Mouse (Mus musculus): Measurements from ENCODE around the gene Txlng.

Gene Txlng

GRCm38 (mm10) chrX:162829203-162829708, at the start of gene Txlng:
Gene Txlng, minus strand, starts transcription at chrX:162829454.
- peak within 1 kb of the TSS; percentile 89 for H3K4me3 ChIP-seq (replicated peaks; ENCODE audit: low read length)
- TF ChIP-seq CTCF (conservative IDR thresholded peaks at IDR 0.05; ENCODE audit: low read length): no peak
- TF ChIP-seq NANOG (IDR thresholded peaks at IDR 0.05; ENCODE audit: borderline replicate concordance, low read length): no peak
- TF ChIP-seq POU5F1 (IDR thresholded peaks at IDR 0.05; ENCODE audit: borderline replicate concordance, low read length): no peak
- H3K9me3 ChIP-seq (ENCODE audit: low read length): no peaks in the 10 kb centered on the region
- peaks cover 49% of the 10 kb centered on the region for H3K4me1 ChIP-seq (replicated peaks; ENCODE audit: low read depth, low read length)
- H3K27me3 ChIP-seq (ENCODE audit: insufficient read depth, low read length): no peaks in the 10 kb centered on the region
- peaks cover 32% of the 10 kb centered on the region for H3K36me3 ChIP-seq (ENCODE audit: insufficient read depth, low read length)

DNA sequence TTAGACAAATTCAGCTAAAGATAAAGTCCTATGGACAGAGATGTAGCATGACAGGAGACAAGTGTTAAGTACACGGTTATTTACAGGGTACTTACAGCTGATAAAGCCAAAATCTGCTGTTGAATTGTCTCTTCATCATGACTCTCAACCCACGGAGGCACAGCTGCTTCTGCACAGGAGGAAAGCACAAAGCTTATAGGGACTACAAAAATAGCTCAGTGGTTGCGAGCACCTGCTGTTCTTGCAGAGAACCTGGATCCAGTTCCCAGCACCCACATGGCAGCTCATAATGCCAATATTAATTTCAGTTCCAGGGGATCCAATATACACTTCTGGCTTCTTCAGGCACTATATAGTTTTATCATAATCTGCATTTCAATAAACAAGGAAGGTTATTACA, 49.0 kb upstream of the Txlng start:
- Histone ChIP-seq H3K4me3 (replicated peaks; ENCODE audit: low read length) (no peak overlapping the region), H3K4me1 (replicated peaks; ENCODE audit: low read depth, low read length) (no peaks in the 10 kb centered on the region), H3K9me3 (ENCODE audit: low read length) (no peaks in the 10 kb centered on the region), H3K36me3 (ENCODE audit: insufficient read depth, low read length) (peaks cover 40% of the 10 kb centered on the region), H3K27me3 (ENCODE audit: insufficient read depth, low read length) (no peaks in the 10 kb centered on the region)
- TF ChIP-seq CTCF (conservative IDR thresholded peaks at IDR 0.05; ENCODE audit: low read length): no peak
- no peak for TF ChIP-seq POU5F1 (IDR thresholded peaks at IDR 0.05; ENCODE audit: borderline replicate concordance, low read length)
- no peak for TF ChIP-seq NANOG (IDR thresholded peaks at IDR 0.05; ENCODE audit: borderline replicate concordance, low read length)

GRCm38 (mm10) chrX:162873761-162874160, 44.5 kb upstream of the Txlng start:
- peaks cover 51% of the 10 kb centered on the region for H3K36me3 ChIP-seq (ENCODE audit: insufficient read depth, low read length)
- no peaks in the 10 kb centered on the region for H3K4me1 ChIP-seq (replicated peaks; ENCODE audit: low read depth, low read length)

GRCm38 (mm10) chrX:162871734-162872517, 42.7 kb upstream of the Txlng start:
- H3K4me3 ChIP-seq (replicated peaks; ENCODE audit: low read length): no peak overlapping the region
- no peaks in the 10 kb centered on the region for H3K27me3 ChIP-seq (ENCODE audit: insufficient read depth, low read length)
- no peaks in the 10 kb centered on the region for H3K4me1 ChIP-seq (replicated peaks; ENCODE audit: low read depth, low read length)
- H3K9me3 ChIP-seq (ENCODE audit: low read length): no peaks in the 10 kb centered on the region
- peaks cover 44% of the 10 kb centered on the region for H3K36me3 ChIP-seq (ENCODE audit: insufficient read depth, low read length)
- TF ChIP-seq NANOG (IDR thresholded peaks at IDR 0.05; ENCODE audit: borderline replicate concordance, low read length) (no peak), POU5F1 (IDR thresholded peaks at IDR 0.05; ENCODE audit: borderline replicate concordance, low read length) (no peak), CTCF (conservative IDR thresholded peaks at IDR 0.05; ENCODE audit: low read length) (peak; percentile 87)

More at GRCm38 (mm10) chrX:162873761-162874160, 44.5 kb upstream of the Txlng start:
- no peaks in the 10 kb centered on the region for H3K9me3 ChIP-seq (ENCODE audit: low read length)
- TF ChIP-seq CTCF (conservative IDR thresholded peaks at IDR 0.05; ENCODE audit: low read length) (no peak), POU5F1 (IDR thresholded peaks at IDR 0.05; ENCODE audit: borderline replicate concordance, low read length) (no peak), NANOG (IDR thresholded peaks at IDR 0.05; ENCODE audit: borderline replicate concordance, low read length) (no peak)
- H3K27me3 ChIP-seq (ENCODE audit: insufficient read depth, low read length): no peaks in the 10 kb centered on the region
- no peak overlapping the region for H3K4me3 ChIP-seq (replicated peaks; ENCODE audit: low read length)

- TF ChIP-seq NANOG (IDR thresholded peaks at IDR 0.05; ENCODE audit: borderline replicate concordance, low read length) (no peak), POU5F1 (IDR thresholded peaks at IDR 0.05; ENCODE audit: borderline replicate concordance, low read length) (no peak), CTCF (conservative IDR thresholded peaks at IDR 0.05; ENCODE audit: low read length) (no peak)
- Histone ChIP-seq H3K36me3 (ENCODE audit: insufficient read depth, low read length) (peaks cover 52% of the 10 kb centered on the region), H3K27me3 (ENCODE audit: insufficient read depth, low read length) (no peaks in the 10 kb centered on the region), H3K4me1 (replicated peaks; ENCODE audit: low read depth, low read length) (no peaks in the 10 kb centered on the region), H3K9me3 (ENCODE audit: low read length) (no peaks in the 10 kb centered on the region), H3K4me3 (replicated peaks; ENCODE audit: low read length) (no peak overlapping the region)
Observed at GRCm38 (mm10) chrX:162868294-162868965, 39.2 kb upstream of the Txlng start.

GRCm38 (mm10) chrX:162848682-162849081, 19.4 kb upstream of the Txlng start:
- Histone ChIP-seq H3K9me3 (ENCODE audit: low read length) (no peaks in the 10 kb centered on the region), H3K4me1 (replicated peaks; ENCODE audit: low read depth, low read length) (peaks cover 17% of the 10 kb centered on the region; the same call in 1 of the 2 replicates), H3K36me3 (ENCODE audit: insufficient read depth, low read length) (no peaks in the 10 kb centered on the region), H3K4me3 (replicated peaks; ENCODE audit: low read length) (no peak overlapping the region), H3K27me3 (ENCODE audit: insufficient read depth, low read length) (no peaks in the 10 kb centered on the region)
- TF ChIP-seq NANOG (IDR thresholded peaks at IDR 0.05; ENCODE audit: borderline replicate concordance, low read length) (no peak), POU5F1 (IDR thresholded peaks at IDR 0.05; ENCODE audit: borderline replicate concordance, low read length) (no peak), CTCF (conservative IDR thresholded peaks at IDR 0.05; ENCODE audit: low read length) (no peak)

DNA sequence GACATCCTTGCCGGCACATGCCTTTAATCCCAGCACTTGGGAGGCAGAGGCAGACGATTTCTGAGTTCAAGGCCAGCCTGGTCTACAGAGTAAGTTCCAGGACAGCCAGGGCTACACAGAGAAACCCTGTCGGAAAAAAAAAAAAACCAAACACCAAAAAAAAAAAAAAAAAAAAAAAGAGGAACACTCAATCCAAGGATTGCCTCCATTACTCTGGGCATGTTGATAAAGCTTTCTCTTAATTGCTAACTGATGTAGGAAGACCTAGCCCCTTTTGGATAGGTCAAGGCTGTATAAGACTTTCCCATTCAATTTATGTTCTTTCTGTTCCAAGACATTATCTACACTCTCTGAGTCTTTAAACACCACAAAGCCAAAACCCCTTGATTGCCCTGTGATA, 16.3 kb upstream of the Txlng start:
- Histone ChIP-seq H3K4me3 (replicated peaks; ENCODE audit: low read length) (no peak overlapping the region), H3K9me3 (ENCODE audit: low read length) (peaks cover 24% of the 10 kb centered on the region), H3K4me1 (replicated peaks; ENCODE audit: low read depth, low read length) (peaks cover 17% of the 10 kb centered on the region; the same call in 1 of the 2 replicates), H3K27me3 (ENCODE audit: insufficient read depth, low read length) (no peaks in the 10 kb centered on the region), H3K36me3 (ENCODE audit: insufficient read depth, low read length) (no peaks in the 10 kb centered on the region)
- TF ChIP-seq NANOG (IDR thresholded peaks at IDR 0.05; ENCODE audit: borderline replicate concordance, low read length) (no peak), POU5F1 (IDR thresholded peaks at IDR 0.05; ENCODE audit: borderline replicate concordance, low read length) (no peak), CTCF (conservative IDR thresholded peaks at IDR 0.05; ENCODE audit: low read length) (no peak)

- TF ChIP-seq POU5F1 (IDR thresholded peaks at IDR 0.05; ENCODE audit: borderline replicate concordance, low read length) (no peak), CTCF (conservative IDR thresholded peaks at IDR 0.05; ENCODE audit: low read length) (peak; percentile 53), NANOG (IDR thresholded peaks at IDR 0.05; ENCODE audit: borderline replicate concordance, low read length) (no peak)
- no peaks in the 10 kb centered on the region for H3K27me3 ChIP-seq (ENCODE audit: insufficient read depth, low read length)
- H3K9me3 ChIP-seq (ENCODE audit: low read length): peaks cover 30% of the 10 kb centered on the region
- H3K36me3 ChIP-seq (ENCODE audit: insufficient read depth, low read length): no peaks in the 10 kb centered on the region
- peaks cover 17% of the 10 kb centered on the region; the same call in 1 of the 2 replicates for H3K4me1 ChIP-seq (replicated peaks; ENCODE audit: low read depth, low read length)
- no peak overlapping the region for H3K4me3 ChIP-seq (replicated peaks; ENCODE audit: low read length)
Observed at GRCm38 (mm10) chrX:162844447-162845100, 15.3 kb upstream of the Txlng start.
